Mouse (Mus musculus) brown adipose tissue, adult 24 weeks (tissue): Measurements from ENCODE around the gene Abcf2. TPM values are rescaled to one million over a fixed set of nuclear protein-coding genes. Genes with fewer than 3 reads are reported as not detected.

ENCODE experiments used
- H3K27ac ChIP-seq: fragments of 200-500 bp; replicated peaks from 2 replicates; pipeline ENCODE4 v1.5.1; 2012; ENCODE audit warnings: low read depth, mild to moderate bottlenecking, low read length
- H3K4me1 ChIP-seq: fragments of 200-500 bp; 2 replicates; pipeline ENCODE4 v1.6.1; 2012; ENCODE audit warnings: low read length, mixed read lengths; ENCODE audit not compliant: control insufficient read depth, insufficient read depth, insufficient read length
- H3K4me3 ChIP-seq: fragments of 200-500 bp; 2 replicates; pipeline ENCODE4 v1.5.1; 2012; ENCODE audit warnings: low read depth, mild to moderate bottlenecking, low read length, moderate library complexity; ENCODE audit not compliant: insufficient read depth
- polyA plus RNA-seq: library from polyadenylated mRNA; stranded (reverse); fragments of >200 nt; gene quantifications from 2 replicates; pipeline ENCODE4 v1.2.4, GENCODE M21; 2012; ENCODE audit not compliant: missing spikeins, insufficient read depth, insufficient read length

Gene Abcf2
- polyA plus RNA-seq, 1 experiment: 32.1 TPM

GRCm38 (mm10) chr5:24605321-24605979 is 28.2 kb upstream of the Abcf2 start:
- peak overlapping the region; percentile 25; the same call in 1 of the 2 replicates for H3K27ac ChIP-seq
- H3K4me1 ChIP-seq: peaks cover 13% of the 10 kb centered on the region
- peak overlapping the region; percentile 75 for H3K4me3 ChIP-seq

- Histone ChIP-seq H3K27ac (peak overlapping the region; percentile 92), H3K4me1 (peaks cover 13% of the 10 kb centered on the region), H3K4me3 (peak overlapping the region; percentile 75)
Observed at GRCm38 (mm10) chr5:24604656-24605100, 27.4 kb upstream of the Abcf2 start.

- peak overlapping the region; percentile 92 for H3K27ac ChIP-seq
- H3K4me3 ChIP-seq: peak overlapping the region; percentile 75
- peaks cover 13% of the 10 kb centered on the region for H3K4me1 ChIP-seq
Observed at GRCm38 (mm10) chr5:24604080-24604655, 26.9 kb upstream of the Abcf2 start.

GRCm38 (mm10) chr5:24603431-24604010 is 26.3 kb upstream of the Abcf2 start:
- Histone ChIP-seq H3K4me3 (peak overlapping the region; percentile 75; the same call in 1 of the 2 replicates), H3K4me1 (peaks cover 13% of the 10 kb centered on the region), H3K27ac (peak overlapping the region; percentile 92)

- H3K27ac ChIP-seq: peak overlapping the region; percentile 92
- peaks cover 16% of the 10 kb centered on the region for H3K4me1 ChIP-seq
- H3K4me3 ChIP-seq: peak overlapping the region; percentile 87
Observed at GRCm38 (mm10) chr5:24602751-24603343, 25.6 kb upstream of the Abcf2 start.

GRCm38 (mm10) chr5:24601911-24602750 is 24.9 kb upstream of the Abcf2 start:
- peaks cover 17% of the 10 kb centered on the region for H3K4me1 ChIP-seq

GRCm38 (mm10) chr5:24601071-24601835 is 24.0 kb upstream of the Abcf2 start:
- Histone ChIP-seq H3K4me1 (peaks cover 17% of the 10 kb centered on the region), H3K4me3 (peak overlapping the region; percentile 87), H3K27ac (peak overlapping the region; percentile 76)

More at GRCm38 (mm10) chr5:24601911-24602750, 24.9 kb upstream of the Abcf2 start:
- H3K27ac ChIP-seq: peak overlapping the region; percentile 76
- H3K4me3 ChIP-seq: peak overlapping the region; percentile 87

GRCm38 (mm10) chr5:24600236-24600635 is 23.0 kb upstream of the Abcf2 start:
- Histone ChIP-seq H3K4me3 (no peak overlapping the region), H3K4me1 (peaks cover 14% of the 10 kb centered on the region), H3K27ac (no peak overlapping the region)

GRCm38 (mm10) chr5:24599137-24599536 is 21.9 kb upstream of the Abcf2 start:
- Histone ChIP-seq H3K4me1 (peaks cover 14% of the 10 kb centered on the region), H3K27ac (no peak overlapping the region)

GRCm38 (mm10) chr5:24598570-24599006 is 21.3 kb upstream of the Abcf2 start:
- H3K4me1 ChIP-seq: peaks cover 10% of the 10 kb centered on the region
- no peak overlapping the region for H3K27ac ChIP-seq
- peak overlapping the region; percentile 19 for H3K4me3 ChIP-seq

More at GRCm38 (mm10) chr5:24599137-24599536, 21.9 kb upstream of the Abcf2 start:
- no peak overlapping the region; the same call in 1 of the 2 replicates for H3K4me3 ChIP-seq

- peak overlapping the region; percentile 19 for H3K4me3 ChIP-seq
- H3K4me1 ChIP-seq: peaks cover 8% of the 10 kb centered on the region
- no peak overlapping the region for H3K27ac ChIP-seq
Observed at GRCm38 (mm10) chr5:24597901-24598569, 20.8 kb upstream of the Abcf2 start.

- H3K27ac ChIP-seq: no peak overlapping the region; the same call in 1 of the 2 replicates
- H3K4me1 ChIP-seq: peaks cover 8% of the 10 kb centered on the region
- peak overlapping the region; percentile 11; the same call in 1 of the 2 replicates for H3K4me3 ChIP-seq
Observed at GRCm38 (mm10) chr5:24597221-24597728, 20.0 kb upstream of the Abcf2 start.

- Histone ChIP-seq H3K4me1 (peaks cover 8% of the 10 kb centered on the region), H3K4me3 (peak overlapping the region; percentile 43)
Observed at GRCm38 (mm10) chr5:24596519-24597171, 19.4 kb upstream of the Abcf2 start.

More at GRCm38 (mm10) chr5:24596519-24597171, 19.4 kb upstream of the Abcf2 start:
- H3K27ac ChIP-seq: no peak overlapping the region
